Mouse (Mus musculus) kidney, postnatal 0 days (tissue): ENCODE measurements around the gene Map3k3. TPM values are rescaled to one million over a fixed set of nuclear protein-coding genes. Genes with fewer than 3 reads are reported as not detected.

Source experiments
- ATAC-seq: fragments of 200-750 bp; cut with Nextera tagmentation; replicated peaks from 2 replicates; pipeline ENCODE4 v1.8.0; 2017; ENCODE audit warnings: low read depth, moderate number of reproducible peaks, moderate TSS enrichment, moderate library complexity; ENCODE audit not compliant: low FRiP score
- DNase-seq: peaks from one replicate; pipeline ENCODE4 v3.0.0-alpha.2; 2016; ENCODE audit warnings: low spot score
- H3K27ac ChIP-seq: fragments of 300-500 bp; sonication (generic); 2 replicates; pipeline ENCODE4 v1.5.1; 2014; ENCODE audit warnings: mild to moderate bottlenecking
- H3K27me3 ChIP-seq: fragments of 300-500 bp; sonication (generic); 2 replicates; pipeline ENCODE4 v1.6.1; 2014; ENCODE audit warnings: low read length, mixed read lengths; ENCODE audit not compliant: insufficient read depth
- H3K36me3 ChIP-seq: fragments of 300-500 bp; sonication (generic); 2 replicates; pipeline ENCODE4 v1.6.1; 2014; ENCODE audit warnings: low read length, mixed read lengths; ENCODE audit not compliant: insufficient read depth
- H3K4me1 ChIP-seq: fragments of 300-500 bp; sonication (generic); replicated peaks from 2 replicates; pipeline ENCODE4 v1.6.1; 2014; ENCODE audit warnings: antibody characterized with exemption, low read length, mixed read lengths; ENCODE audit not compliant: insufficient read depth
- H3K4me2 ChIP-seq: fragments of 300-500 bp; sonication (generic); 2 replicates; pipeline ENCODE4 v1.6.1; 2014; ENCODE audit warnings: mild to moderate bottlenecking, low read length, moderate library complexity, mixed read lengths
- H3K4me3 ChIP-seq: fragments of 300-500 bp; sonication (generic); replicated peaks from 2 replicates; pipeline ENCODE4 v1.5.1; 2014; ENCODE audit warnings: low read depth, low read length
- H3K9ac ChIP-seq: fragments of 300-500 bp; sonication (generic); 2 replicates; pipeline ENCODE4 v1.6.1; 2014; ENCODE audit warnings: low read depth, low read length
- H3K9me3 ChIP-seq: fragments of 300-500 bp; sonication (generic); replicated peaks from 2 replicates; pipeline ENCODE4 v1.6.1; 2016; ENCODE audit warnings: low read length, inconsistent platforms, mixed read lengths
- CTCF ChIP-seq: IDR thresholded peaks from 2 replicates; pipeline ENCODE4 v1.5.1; 2016; ENCODE audit warnings: antibody characterized with exemption, low read depth, mild to moderate bottlenecking, moderate library complexity
- WGBS: fragments of 180-500 bp; shearing (Covaris S2); extraction: QIAGEN DNeasy Blood & Tissue Kit; methylation state at CpG from one replicate; pipeline ENCODE4 v1.1.7; 2014; 5-methylcytosine and 5-hydroxymethylcytosine counted together
- polyA plus RNA-seq: library from polyadenylated mRNA; unstranded; fragments of >200 nt; fragmentation: Nextera tagmentation; extraction: Ambion mirVana; gene quantifications from 2 replicates; pipeline ENCODE4 v1.2.1, GENCODE M21; 2015

Gene Map3k3
- polyA plus RNA-seq, 1 experiment from 2014 or later, result 20.5 TPM

GRCm38 (mm10) chr11:106179711-106180448, 95.5 kb downstream of the Map3k3 start:
- Histone ChIP-seq H3K9ac (no peak overlapping the region), H3K4me2 (no peak overlapping the region), H3K36me3 (peaks cover 7% of the 10 kb centered on the region; the same call in 1 of the 2 replicates), H3K9me3 (no peaks in the 10 kb centered on the region), H3K27me3 (no peaks in the 10 kb centered on the region), H3K27ac (no peak overlapping the region), H3K4me3 (no peak overlapping the region), H3K4me1 (no peaks in the 10 kb centered on the region)
- no peak for TF ChIP-seq CTCF
- WGBS, result 80% methylated on average over 7 of the region's 7 CpGs
- DNase-seq (no peak), ATAC-seq (no peak)

- peaks cover 9% of the 10 kb centered on the region; the same call in 1 of the 2 replicates for H3K36me3 ChIP-seq
- DNase-seq, result no peak
- H3K4me3 ChIP-seq, result no peak overlapping the region
- WGBS, result 72% methylated on average over 2 of the region's 2 CpGs
- H3K4me1 ChIP-seq, result no peaks in the 10 kb centered on the region
- H3K9ac ChIP-seq, result no peak overlapping the region
- H3K27me3 ChIP-seq, result no peaks in the 10 kb centered on the region
- ATAC-seq, result no peak
- H3K27ac ChIP-seq, result no peak overlapping the region
- H3K4me2 ChIP-seq, result no peak overlapping the region
- TF ChIP-seq CTCF, result no peak
- H3K9me3 ChIP-seq, result no peaks in the 10 kb centered on the region
Observed at GRCm38 (mm10) chr11:106180449-106180801, 96.0 kb downstream of the Map3k3 start.

GRCm38 (mm10) chr11:106187326-106187725, 102.9 kb downstream of the Map3k3 start:
- TF ChIP-seq CTCF, result no peak
- Histone ChIP-seq H3K27me3 (no peaks in the 10 kb centered on the region), H3K4me2 (no peak overlapping the region), H3K4me1 (no peaks in the 10 kb centered on the region), H3K36me3 (peaks cover 13% of the 10 kb centered on the region), H3K9ac (no peak overlapping the region), H3K27ac (no peak overlapping the region), H3K9me3 (no peaks in the 10 kb centered on the region), H3K4me3 (no peak overlapping the region)
- WGBS, result 95% methylated on average over 4 of the region's 4 CpGs
- DNase-seq (no peak), ATAC-seq (no peak)

GRCm38 (mm10) chr11:106191716-106192115, 107.3 kb downstream of the Map3k3 start:
- Histone ChIP-seq H3K4me1 (no peaks in the 10 kb centered on the region; the same call in 1 of the 2 replicates), H3K4me3 (no peak overlapping the region), H3K36me3 (0 out of 2 replicates have a peak, but pooled peaks cover 3% of the 10 kb centered on the region), H3K9me3 (no peaks in the 10 kb centered on the region), H3K9ac (no peak overlapping the region), H3K4me2 (no peak overlapping the region), H3K27me3 (no peaks in the 10 kb centered on the region), H3K27ac (no peak overlapping the region)
- DNase-seq (no peak), ATAC-seq (no peak)
- TF ChIP-seq CTCF, result no peak
- 95% methylated on average over 3 of the region's 3 CpGs for WGBS

- WGBS, result 69% methylated on average over 5 of the region's 5 CpGs
- Histone ChIP-seq H3K4me2 (peak overlapping the region; percentile 80), H3K9me3 (no peaks in the 10 kb centered on the region), H3K36me3 (0 out of 2 replicates have a peak, but pooled peaks cover 3% of the 10 kb centered on the region), H3K27me3 (no peaks in the 10 kb centered on the region), H3K27ac (no peak overlapping the region), H3K4me3 (peak overlapping the region; percentile 66; the same call in 1 of the 2 replicates), H3K9ac (no peak overlapping the region), H3K4me1 (no peaks in the 10 kb centered on the region; the same call in 1 of the 2 replicates)
- ATAC-seq (no peak), DNase-seq (no peak)
- no peak for TF ChIP-seq CTCF
Observed at GRCm38 (mm10) chr11:106192241-106192640, 107.8 kb downstream of the Map3k3 start.

- DNase-seq (peak; percentile 29), ATAC-seq (0 out of 2 replicates have a peak, but pooled peaks have one; percentile 2)
- Histone ChIP-seq H3K4me1 (no peaks in the 10 kb centered on the region; the same call in 1 of the 2 replicates), H3K4me2 (peak overlapping the region; percentile 80), H3K27me3 (no peaks in the 10 kb centered on the region), H3K36me3 (0 out of 2 replicates have a peak, but pooled peaks cover 3% of the 10 kb centered on the region), H3K27ac (peak overlapping the region; percentile 90), H3K9me3 (no peaks in the 10 kb centered on the region), H3K9ac (peak overlapping the region; percentile 70), H3K4me3 (peak overlapping the region; percentile 66)
- TF ChIP-seq CTCF, result peak; percentile 30; the same call in 1 of the 2 replicates
- 7% methylated on average over 19 of the region's 19 CpGs for WGBS
Observed at GRCm38 (mm10) chr11:106192657-106193370, 108.4 kb downstream of the Map3k3 start.
